Mouse (Mus musculus): ENCODE data around the gene Nptx2.

Gene Nptx2

DNA sequence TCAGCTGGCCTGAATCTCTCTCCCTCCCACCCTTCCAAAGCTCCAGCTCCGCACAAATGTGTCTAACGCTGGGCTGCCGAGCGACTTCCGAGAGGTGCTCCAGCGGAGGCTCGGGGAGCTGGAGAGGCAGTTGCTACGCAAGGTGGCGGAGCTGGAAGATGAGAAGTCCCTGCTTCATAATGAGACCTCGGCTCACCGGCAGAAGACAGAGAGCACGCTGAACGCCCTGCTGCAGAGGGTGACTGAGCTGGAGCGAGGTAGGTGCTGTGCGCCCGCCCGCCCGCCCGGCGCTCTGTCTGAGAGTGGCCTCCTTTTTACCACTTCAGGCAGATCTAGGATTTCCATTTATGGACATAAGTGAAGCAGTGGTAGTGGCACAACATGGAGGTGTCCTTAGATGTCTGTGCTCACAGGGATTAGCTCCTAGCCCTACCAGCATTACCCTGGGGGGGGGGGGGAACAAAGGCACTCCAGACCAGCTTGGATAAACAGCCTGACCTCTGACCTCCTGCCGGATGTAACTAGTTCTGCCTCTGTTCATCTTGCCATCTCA lies 2.5 kb downstream of the Nptx2 start:
- POLR2A ChIA-PET = interaction anchor here in 3 of 4 experiments (0.5 to 5.7 kb wide), 48 partner anchors 9 to 1580 kb away, joined by 3 to 110 read pairs (median 5); partner anchors contain the start of genes Baiap2l1 (in 1 of the 3) and Tmem130 (in 1 of the 3)
- CTCF ChIA-PET = interaction anchor here in 3 of 4 experiments (0.6 to 1.4 kb wide), 5 partner anchors 42 to 440 kb away, joined by 3 to 7 read pairs (median 3); no protein-coding TSS in a partner anchor

DNA sequence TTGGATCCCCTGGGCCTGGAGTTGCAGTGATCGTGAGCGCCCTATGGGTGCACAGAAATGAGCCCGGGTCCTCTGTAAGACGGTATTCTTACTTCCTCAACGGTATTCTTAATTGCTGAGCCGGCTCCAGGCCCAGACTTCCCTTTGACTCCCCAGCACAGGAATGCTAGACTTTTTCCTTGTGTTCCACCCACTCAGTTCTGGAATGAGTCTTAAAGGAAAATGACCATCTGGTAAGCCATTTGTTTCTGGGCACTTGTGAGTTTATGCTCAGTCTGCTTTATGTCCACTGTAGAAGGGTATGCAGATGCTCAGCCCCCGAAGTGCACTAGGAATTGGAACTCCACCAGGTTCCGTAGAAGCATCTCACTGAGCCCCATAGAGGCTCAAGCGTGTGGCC lies 4.3 kb downstream of the Nptx2 start:
- ChIA-PET POLR2A (interaction anchor here in 2 of 4 experiments (5.1 to 5.7 kb wide), 2 partner anchors 8 to 10 kb away, joined by 82 to 110 read pairs; no protein-coding TSS in a partner anchor), CTCF (no interaction called here)

DNA sequence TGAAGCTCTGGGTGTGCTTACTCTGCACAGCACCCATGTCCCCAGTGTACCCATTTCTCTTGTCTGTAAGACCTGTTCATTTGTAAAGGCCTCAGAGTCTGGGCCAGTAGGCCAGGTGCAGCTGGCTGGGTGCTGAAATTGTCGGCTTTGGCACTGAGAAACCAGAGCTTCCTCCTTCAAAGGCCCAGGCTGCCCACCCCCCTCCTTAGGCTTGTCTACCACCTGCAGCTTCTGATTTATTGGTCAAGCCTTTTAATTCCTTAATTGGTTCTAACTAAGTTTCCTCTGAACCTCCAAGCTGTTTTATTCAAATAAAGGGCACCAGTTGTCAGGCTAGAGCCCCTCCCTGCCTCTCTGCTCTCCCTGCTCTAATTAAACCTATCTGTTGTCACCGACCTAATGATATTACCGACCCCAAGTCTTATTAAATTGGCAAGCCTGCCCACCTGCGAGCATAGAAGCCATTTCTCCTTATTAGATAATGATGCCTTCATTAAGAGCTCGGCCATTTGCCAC lies 5.0 kb downstream of the Nptx2 start:
- CTCF ChIA-PET = interaction anchor here in 1 of 4 experiments (0.9 kb wide), 1 partner anchor 22 kb away, joined by 6 read pairs; no protein-coding TSS in a partner anchor
- POLR2A ChIA-PET = interaction anchor here in 3 of 4 experiments (0.7 to 5.7 kb wide), 7 partner anchors 7 to 175 kb away, joined by 3 to 82 read pairs (median 3); no protein-coding TSS in a partner anchor

DNA sequence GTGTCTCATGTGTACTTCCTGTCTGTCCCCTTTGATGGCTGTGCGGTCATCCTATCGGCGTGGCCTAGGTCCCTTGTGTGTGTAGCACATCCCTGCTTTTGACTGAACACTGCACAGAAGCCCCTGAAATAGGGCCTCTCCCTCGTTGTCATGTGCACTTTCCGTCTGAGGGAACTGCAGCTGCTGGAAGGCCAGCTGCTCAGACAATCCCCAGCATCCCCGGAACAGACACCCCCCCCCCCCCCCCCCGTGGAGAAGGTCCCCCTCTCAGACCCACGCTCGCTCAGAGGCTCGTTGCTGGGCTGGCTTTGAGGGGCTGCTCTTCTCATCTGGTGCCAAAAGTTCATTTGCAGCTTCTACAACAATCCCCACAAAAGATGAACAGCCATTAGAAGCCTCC lies 11.0 kb downstream of the Nptx2 start:
- ChIA-PET POLR2A (interaction anchor here (0.5 to 9.7 kb wide), 25 partner anchors 8 to 677 kb away, joined by 3 to 110 read pairs (median 4); partner anchors contain the start of gene Nptx2 (in 3 of the 4)), CTCF (interaction anchor here in 3 of 4 experiments (0.5 to 1.4 kb wide), 5 partner anchors 11 to 194 kb away, joined by 3 to 8 read pairs (median 3); partner anchors contain the start of gene Nptx2 (in 1 of the 3))

DNA sequence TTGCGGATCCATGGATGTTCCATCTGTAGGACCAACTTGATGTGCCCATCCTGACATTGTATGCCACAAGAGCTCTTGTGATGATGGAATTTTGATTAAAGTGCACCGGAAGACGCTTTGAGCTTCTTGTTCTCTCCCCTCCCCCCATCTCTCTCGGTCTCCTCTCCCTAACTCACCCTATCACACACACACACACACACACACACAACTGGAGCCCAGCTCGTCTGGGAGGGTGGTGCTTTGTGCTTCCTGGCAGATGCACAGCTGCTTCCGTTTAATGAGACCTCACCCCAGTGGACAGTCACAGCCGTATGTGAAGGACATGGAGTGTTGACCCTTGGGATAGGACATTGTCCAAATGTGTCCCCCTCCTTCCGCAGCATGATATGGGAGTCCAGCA lies 11.7 kb downstream of the Nptx2 start:
- ChIA-PET CTCF (interaction anchor here in 2 of 4 experiments (0.5 to 0.6 kb wide), 2 partner anchors 179 to 277 kb away, joined by 3 to 9 read pairs; no protein-coding TSS in a partner anchor), POLR2A (interaction anchor here (0.5 to 9.7 kb wide), 24 partner anchors 8 to 338 kb away, joined by 3 to 110 read pairs (median 4); partner anchors contain the start of gene Nptx2 (in 3 of the 4))

DNA sequence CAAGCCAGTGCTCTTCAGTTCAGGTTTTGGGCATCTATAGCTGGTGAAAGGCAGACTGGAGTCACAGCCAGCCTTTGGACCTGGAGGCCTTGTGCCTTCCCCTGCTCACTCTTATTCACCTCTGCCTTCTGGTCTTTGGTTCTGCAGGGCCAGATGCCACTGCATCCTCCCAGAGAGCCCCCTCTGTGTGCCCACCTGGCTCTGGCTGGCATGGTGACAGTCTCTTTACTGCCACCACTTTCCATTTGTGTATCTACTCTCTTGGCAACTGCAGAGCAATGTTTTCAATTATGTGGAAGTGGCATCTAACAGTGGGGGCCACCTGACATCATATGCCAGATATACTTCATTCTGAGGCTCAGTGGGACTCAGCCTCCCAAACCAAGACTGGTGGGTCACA lies 12.8 kb downstream of the Nptx2 start:
- POLR2A ChIA-PET = interaction anchor here (0.7 to 9.7 kb wide), 4 partner anchors 11 to 13 kb away, joined by 3 to 110 read pairs (median 45); partner anchors contain the start of gene Nptx2 (in 4 of the 4)
- CTCF ChIA-PET = no interaction called here

DNA sequence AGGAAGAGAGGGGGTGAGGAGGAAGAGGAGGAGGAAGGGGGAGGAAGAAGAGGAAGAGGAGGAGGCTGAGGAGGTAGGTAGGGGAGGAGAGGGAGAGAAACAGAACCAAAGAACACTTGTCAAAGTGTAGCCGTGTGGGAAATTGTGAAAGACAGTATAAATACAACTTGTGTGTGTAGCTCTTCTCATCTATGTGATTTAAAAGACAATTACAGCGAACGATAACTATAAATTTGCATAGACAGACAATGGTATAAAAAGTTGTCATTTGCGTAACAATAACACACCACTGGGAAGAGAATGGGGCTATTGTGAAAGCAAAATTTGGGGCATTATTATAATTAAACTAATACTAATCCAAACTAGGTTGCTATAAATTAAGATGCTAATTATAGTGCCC lies 20.0 kb downstream of the Nptx2 start:
- ChIA-PET POLR2A (interaction anchor here in 3 of 4 experiments (0.7 to 4.1 kb wide), 7 partner anchors 8 to 68 kb away, joined by 3 to 16 read pairs (median 5); partner anchors contain the start of gene Nptx2 (in 2 of the 3)), CTCF (interaction anchor here in 2 of 4 experiments (0.5 to 0.8 kb wide), 3 partner anchors 86 to 180 kb away, joined by 3 read pairs; no protein-coding TSS in a partner anchor)

DNA sequence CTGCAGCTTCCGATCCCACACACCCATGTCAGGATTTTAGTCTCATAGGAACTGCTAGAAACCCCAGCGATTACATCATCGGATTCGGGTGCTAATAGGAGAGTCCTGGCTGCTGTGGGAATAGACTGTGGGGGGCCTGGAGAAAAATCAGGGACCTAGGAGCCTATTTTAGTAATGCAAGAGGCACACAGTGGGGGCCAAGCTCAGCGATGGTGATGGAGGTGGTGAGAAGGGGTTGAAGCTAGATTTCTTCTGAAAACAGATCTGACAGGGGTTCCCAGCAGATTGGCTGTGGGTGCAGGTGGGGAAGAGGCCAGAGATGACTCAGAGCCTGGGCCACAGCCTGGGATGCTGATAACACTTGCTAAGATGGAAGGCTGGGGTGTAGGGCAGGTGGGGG lies 39.4 kb downstream of the Nptx2 start:
- CTCF ChIA-PET = no interaction called here
- POLR2A ChIA-PET = interaction anchor here in 1 of 4 experiments (0.6 to 1.5 kb wide), 2 partner anchors 40 to 57 kb away, joined by 3 to 5 read pairs; partner anchors contain the start of gene Nptx2

DNA sequence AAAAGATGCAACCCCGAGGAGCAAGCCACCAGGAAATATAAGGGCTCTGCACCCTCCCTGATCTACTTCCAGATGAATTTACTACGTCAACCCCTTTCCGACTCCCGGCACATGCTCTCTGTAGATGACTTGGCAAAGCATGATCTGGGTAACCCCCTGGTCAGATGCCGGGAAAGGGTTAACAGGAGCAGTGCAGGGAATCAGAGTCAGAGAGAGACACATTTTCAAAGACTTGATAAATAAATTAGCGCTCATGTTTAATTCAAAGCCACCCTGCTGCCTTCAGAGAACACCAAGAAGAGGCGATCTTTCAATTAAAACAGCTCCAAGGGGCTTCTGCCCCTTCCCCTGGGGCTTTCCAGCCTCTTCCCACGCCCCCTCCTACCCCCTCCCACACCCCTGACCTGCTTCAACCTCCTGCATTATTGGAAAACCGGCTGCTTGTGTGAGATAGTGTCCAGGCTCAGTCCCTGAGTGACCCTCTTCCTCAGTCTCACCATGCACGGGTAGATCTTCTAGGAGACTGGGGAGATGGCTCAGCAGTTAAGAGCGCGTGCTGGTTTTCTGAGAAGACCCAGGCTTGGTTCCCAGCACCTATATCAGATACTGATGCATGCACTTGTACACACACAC lies 45.7 kb downstream of the Nptx2 start:
- ChIA-PET POLR2A (interaction anchor here in 2 of 4 experiments (0.6 to 1.3 kb wide), 4 partner anchors 12 to 134 kb away, joined by 3 to 6 read pairs (median 5); partner anchors contain the start of gene Nptx2 (in 1 of the 2)), CTCF (no interaction called here)

DNA sequence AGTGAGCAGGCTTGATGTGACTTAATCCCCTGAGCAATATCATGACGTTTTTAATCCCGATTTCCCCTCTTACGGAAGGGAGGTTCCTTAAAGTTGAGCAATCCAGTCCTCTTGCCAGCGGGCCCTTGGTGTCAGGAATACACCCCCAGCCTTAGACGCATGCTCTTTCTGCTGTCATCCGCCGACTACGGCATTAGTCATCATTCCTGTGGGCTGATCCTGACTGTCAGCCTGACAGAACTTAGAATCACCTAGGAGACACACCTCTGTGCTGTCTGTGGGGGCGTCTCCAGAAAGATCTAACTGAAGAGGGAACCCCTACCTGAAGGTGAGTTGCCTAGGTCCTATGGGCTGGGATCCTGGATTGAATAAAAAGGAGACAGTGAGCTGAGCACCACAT lies 49.1 kb downstream of the Nptx2 start:
- POLR2A ChIA-PET = interaction anchor here in 2 of 4 experiments (0.5 to 1.7 kb wide), 2 partner anchors 33 to 49 kb away, joined by 3 to 4 read pairs; partner anchors contain the start of gene Nptx2 (in 1 of the 2)
- CTCF ChIA-PET = no interaction called here

Measured in embryonic stem cell, embryonic (primary cell).